Mouse (Mus musculus): Measurements from ENCODE around the gene Tex26.
A peak's percentile ranks its signal among the peaks of the same experiment; 100 is the strongest.

Tex26 gene

GRCm38 (mm10) chr5:149439531-149440179 is at the start of gene Tex26:
TSS of gene Tex26 (plus strand) at chr5:149439660.
- peak; percentile 78 to 81 for DNase-seq

DNA sequence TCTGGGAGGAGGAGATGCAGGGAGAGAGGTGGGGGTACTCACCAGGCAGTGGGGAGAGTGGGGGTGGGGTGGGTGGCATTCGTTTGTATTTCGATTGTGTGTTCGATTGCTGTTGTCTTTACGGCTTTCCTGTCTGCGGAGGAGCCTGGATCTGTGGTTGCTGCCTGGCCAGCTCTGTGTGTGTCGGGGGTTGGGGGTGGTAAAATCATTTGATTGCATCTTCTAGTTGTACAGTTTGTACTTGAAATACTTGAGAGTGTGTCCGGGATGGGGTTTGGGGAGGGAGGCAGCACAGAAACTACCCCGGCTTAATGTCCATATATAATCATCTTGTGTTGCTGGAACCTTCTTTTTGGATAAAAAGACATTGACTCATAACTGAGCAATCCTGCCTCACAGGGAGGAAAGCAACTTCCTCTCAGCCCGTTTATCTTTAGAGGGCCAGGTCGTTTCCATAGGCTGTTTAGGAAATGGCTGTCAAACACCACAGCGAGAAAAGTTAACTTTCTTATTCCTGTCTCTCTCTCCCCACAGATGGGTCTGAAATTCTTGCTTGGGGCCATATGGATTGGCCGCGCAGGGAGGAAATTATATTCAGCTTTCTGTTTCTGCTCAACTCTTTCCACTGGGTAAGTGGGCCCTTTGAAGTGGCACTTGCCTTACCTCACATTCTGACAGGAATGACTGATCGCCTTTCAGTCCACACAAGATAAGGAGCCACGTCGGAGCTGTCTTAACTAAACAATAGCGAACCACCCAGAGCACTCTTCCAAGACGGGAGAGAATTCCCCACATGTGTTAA is 47.7 kb upstream of the Tex26 start:
- no peak for DNase-seq

DNA sequence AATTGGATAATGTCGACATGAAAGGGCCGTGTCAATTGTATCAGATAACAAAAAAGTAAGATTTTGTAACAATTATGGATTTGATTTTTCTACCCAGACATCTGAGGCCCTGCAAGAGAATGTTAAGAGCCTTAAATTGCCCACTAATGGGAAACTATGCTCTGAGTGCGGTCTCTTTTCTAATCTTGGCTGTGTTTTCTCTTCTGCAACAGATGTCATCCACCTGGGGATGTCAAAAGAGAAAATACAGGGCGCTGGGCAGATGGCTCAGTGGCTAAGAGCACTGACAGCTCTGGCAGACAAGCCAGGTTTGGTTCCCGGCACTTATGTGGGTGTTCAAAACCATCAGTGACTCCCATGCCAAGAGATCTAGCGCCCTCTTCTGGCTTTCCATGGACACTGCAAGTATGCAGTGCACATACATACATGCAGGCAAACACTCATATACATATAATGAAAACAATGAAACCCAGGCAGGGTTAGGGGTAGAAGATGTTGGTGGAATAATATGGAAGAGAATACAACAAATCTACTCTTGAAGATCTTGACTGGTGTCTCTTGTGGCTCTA is 47.0 kb upstream of the Tex26 start:
- DNase-seq, result no peak

DNA sequence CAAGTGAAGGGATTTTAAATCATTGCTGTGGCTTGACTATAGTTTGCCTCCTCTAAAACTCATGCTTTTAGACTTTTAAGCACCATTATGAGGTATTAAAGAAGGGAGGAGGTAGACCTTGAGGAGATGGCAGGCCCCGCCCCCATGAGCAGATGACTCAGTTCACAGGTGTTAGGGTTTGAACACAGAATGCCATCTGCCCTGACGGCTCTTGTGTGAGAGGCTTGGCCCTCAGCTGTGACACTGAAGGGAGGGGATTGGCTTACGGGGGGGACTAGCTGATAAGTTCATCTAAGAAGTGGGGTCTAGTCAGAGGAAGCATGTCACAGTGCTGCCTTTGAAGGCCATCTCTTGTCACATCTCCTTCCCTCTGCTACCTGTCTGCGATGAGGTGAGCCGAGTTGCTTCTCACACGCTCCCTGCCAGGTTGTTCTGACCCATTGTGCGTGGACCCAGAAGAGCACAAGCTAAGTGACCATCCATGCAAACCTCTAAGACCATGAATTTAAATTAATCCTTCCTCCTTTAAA is 37.9 kb upstream of the Tex26 start:
- DNase-seq, result no peak

DNA sequence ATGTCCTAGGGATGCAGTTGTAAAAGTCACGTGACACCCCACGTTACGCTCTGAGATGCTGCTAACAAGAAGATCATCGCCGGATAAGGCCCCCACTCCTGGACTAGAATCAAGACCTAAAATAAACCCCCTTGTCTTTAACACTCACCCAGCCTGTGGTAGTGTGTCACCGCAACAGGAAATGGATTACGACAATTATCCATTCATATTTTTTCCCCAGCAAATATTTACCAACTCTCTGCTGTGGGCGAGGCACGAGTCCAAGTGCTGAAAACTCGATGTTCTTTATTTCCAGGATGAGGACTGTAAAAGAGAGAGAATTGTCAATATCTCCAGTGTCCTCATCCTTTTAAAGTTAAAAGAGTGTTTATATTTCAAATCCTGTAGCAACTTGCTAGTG is 37.4 kb upstream of the Tex26 start:
- no peak for DNase-seq

- peak; percentile 27 to 34 for DNase-seq
Observed at GRCm38 (mm10) chr5:149403386-149403785, 36.1 kb upstream of the Tex26 start.

DNA sequence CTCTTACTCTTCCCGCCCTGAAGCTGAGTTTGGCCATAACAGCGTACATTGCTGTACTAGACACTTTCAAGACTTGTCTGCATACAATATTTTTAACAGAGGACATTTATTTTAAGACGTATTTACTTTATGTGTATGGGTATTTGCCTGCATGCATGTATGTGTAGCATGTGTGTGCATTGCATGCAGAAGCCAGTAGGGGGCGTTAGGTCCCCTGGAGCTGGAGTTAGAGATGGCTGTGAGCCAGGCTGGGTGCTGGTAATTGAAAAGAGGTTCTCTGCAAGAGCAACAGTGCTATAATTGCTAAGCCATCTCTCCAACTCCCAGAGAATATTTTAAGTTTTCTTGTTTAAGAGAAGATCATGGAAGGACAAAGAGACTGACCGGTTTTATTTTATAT is 34.8 kb upstream of the Tex26 start:
- no peak for DNase-seq

DNA sequence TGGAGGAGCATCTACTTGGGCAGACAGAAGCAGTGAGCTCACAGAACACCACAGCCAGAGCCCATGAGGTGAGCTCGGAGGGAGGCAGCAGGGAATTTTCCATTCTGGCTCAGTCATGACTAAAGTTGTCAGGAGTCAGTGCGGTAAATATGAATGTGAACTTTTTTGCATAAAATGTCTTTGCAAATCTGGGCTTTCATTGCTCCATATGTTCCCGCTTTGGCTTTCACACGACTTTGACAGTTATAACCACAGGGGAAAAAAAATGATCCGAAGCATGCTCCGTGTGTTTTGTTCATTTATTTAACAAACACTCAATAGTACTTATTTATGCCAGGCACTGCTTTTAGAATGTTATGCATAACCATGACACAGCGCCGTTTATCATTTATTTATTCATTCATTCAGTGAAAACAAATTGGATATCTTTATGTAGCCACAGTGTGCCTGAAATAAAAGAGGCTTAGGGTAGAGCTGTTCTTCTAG is 32.6 kb upstream of the Tex26 start:
- DNase-seq, result no peak

- DNase-seq, result no peak
Observed at GRCm38 (mm10) chr5:149409502-149409901, 30.0 kb upstream of the Tex26 start.

DNA sequence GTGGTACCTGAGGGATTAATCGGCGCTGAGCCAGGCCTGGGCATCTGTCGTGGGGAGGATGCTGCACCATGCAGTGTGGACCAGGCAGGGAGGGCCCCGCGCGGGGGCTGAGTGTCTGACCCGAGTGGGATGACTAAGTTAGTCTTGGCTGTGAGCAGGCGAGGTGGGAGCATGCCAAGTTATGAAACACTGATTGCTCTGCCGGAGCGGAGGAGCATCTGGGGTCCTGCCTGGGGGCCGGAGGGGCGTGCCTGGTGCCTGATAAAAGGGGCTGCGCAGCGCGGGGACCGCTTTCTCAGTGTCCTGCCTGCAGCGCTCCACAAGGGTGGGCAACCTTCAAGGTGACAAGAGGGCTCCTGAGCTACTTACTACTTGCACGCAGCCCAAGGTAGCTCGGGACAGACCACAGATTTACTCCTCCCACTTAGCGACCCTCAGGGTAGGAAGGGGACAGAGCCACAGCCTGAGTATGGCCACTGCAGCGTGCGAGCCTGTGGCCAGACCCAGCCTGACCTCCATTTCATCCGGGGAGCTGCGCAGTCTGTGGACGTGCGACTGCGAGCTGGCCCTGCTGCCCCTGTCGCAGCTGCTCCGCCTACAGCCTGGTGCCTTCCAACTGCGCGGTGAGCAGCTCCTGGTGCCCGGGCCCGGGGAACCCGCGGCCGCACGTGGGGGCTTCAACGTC is 27.8 kb upstream of the Tex26 start, which contains the start of gene Medag:
Medag (plus strand) TSS at position 241 of the 685 bp plus-strand sequence.
- DNase-seq, result peak; percentile 82 to 84

DNA sequence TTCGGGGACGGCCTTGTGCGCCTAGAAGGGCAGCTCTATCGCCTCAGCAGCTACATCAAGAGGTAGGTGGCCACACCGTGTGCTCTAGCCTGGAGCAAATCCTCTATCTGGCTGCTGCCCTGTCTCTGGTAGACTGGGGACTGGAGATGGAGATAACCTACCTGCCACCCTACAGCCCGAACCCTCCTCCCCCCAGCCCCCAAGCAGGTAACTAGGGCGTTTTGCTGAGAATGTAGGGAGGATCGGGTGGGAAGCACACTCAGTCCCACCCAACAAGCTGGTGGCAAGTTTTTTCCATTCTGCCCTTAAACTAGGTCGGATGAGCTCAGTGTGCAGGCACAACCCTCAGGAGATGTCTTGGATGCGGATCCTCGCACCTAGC is 27.3 kb upstream of the Tex26 start:
- no peak for DNase-seq

DNA sequence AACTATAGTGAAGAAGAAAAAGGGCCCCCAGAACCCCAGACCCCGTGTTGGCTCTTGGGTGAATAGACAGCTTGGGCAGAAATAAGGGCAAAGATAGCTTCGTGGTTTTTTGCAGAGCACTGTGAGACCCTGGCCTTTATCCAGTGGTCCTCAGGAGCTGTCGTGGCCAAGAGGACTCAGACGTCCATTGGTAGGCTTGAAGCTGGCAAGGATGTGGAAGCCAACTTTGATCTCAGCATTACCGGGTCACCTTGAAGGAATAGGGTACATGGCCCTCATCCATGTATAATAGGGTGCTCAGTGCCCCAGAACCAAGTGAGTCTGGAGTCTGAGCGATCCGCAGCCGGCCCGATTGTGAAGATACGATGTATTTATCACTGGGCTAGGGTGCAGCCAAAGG is 26.8 kb upstream of the Tex26 start:
- peak; percentile 41 to 42 for DNase-seq

- no peak for DNase-seq
Observed at GRCm38 (mm10) chr5:149414369-149415167, 24.9 kb upstream of the Tex26 start.

GRCm38 (mm10) chr5:149417381-149417780 is 22.1 kb upstream of the Tex26 start:
- peak in 1 of 2 experiments; percentile 37 for DNase-seq

DNA sequence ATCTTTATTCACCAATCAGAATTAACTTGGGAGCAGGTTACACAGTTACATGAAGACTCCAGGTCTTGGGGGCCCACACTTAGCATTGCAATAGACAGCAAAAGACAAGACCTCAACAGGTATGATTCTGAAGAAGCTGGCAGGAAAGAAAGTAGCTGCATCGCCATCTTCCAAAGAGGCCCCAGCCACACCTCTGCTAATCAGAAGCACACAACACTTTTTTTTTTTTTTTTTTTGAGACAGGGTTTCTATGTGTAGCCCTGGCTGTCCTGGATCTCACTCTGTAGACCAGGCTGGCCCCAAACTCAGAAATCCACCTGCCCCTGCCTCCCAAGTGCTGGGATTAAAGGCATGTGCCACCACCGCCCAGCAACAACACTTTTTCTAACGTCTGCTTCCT is 12.9 kb upstream of the Tex26 start:
- DNase-seq, result no peak

DNA sequence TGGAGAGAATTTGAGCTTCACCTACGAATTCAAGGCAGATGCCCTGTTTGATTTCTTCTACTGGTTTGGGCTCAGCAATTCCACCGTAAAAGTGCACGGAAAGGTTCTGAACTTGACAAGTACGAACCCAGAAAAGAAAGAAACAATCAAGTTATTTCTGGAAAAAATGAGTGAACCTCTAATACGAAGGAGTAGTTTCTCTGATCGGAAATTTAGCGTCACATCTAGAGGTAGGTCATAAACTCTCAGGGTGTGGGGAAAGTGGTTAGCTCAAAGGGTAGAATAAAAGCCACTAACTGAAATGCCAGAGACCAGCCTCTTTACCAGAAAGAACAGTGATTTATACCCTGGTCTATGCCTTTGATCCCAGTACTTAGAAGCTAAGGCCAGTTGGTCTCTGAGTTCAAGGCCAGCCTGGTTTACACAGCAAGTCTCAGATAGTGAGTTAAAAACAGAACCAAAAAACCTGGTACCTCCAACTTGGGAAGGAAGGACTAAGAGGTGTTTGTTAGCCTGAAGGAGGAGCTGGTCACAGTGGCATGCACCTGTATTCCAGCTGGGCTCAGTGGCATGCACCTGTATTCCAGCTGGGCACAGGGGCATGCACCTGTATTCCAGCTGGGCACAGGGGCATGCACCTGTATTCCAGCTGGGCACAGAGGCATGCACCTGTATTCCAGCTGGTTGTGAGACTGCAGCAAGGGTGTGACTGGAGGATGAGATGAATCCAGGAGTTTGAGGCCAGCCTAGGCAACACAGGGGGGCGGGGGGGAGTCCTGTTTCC is 12.0 kb upstream of the Tex26 start:
- DNase-seq, result no peak

GRCm38 (mm10) chr5:149428347-149428746 is 11.1 kb upstream of the Tex26 start:
- peak; percentile 42 to 48 for DNase-seq

- peak; percentile 97 to 98 for DNase-seq
Observed at GRCm38 (mm10) chr5:149428810-149429255, 10.6 kb upstream of the Tex26 start.

GRCm38 (mm10) chr5:149429541-149429940 is 9.9 kb upstream of the Tex26 start:
- no peak for DNase-seq

GRCm38 (mm10) chr5:149430943-149431342 is 8.5 kb upstream of the Tex26 start:
- DNase-seq, result no peak

DNA sequence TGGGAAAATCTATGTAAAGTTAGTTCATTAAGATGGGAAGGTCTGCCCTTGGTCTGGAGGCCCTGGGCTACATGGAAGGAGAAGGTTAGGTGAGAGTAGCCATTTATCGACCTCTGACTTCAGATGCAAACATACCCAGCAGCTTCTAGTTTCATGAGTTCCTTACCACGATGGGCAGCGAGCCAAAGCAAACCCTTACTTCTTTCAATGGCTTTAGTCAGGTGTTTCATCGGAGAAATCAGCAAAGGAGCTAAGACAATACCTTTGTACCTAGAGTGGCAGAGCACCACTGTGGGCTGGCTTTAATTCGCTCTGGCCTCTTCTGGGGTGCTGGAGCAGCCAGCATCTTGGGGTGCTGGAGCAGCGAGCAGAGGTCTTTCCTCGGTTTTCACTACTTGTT is 5.8 kb upstream of the Tex26 start:
- DNase-seq, result no peak

Measured in cerebellum, postnatal 14 days (tissue).